Mouse (Mus musculus) cerebellum, adult 2 months (tissue): Measurements from ENCODE around the gene Rnf130. TPM values are rescaled to one million over a fixed set of nuclear protein-coding genes. Genes with fewer than 3 reads are reported as not detected.

Source experiments
- DNase-seq, 2 experiments: peaks; one replicate each; pipeline ENCODE4 v3.0.0; 2021
- H3K27ac ChIP-seq: fragments of 200-500 bp; 2 replicates; pipeline ENCODE4 v1.5.1; 2012; ENCODE audit warnings: low read length, control low read depth, inconsistent platforms; ENCODE audit not compliant: insufficient read depth
- H3K27me3 ChIP-seq: fragments of 200-500 bp; 2 replicates; pipeline ENCODE4 v1.6.1; 2012; ENCODE audit warnings: inconsistent platforms, mild to moderate bottlenecking, low read length, moderate library complexity; ENCODE audit not compliant: control insufficient read depth, insufficient read depth
- H3K4me1 ChIP-seq: fragments of 200-500 bp; 2 replicates; pipeline ENCODE4 v1.6.1; 2011; ENCODE audit warnings: low read length; ENCODE audit not compliant: control insufficient read depth, insufficient read depth
- H3K4me3 ChIP-seq: fragments of 200-500 bp; replicated peaks from 2 replicates; pipeline ENCODE3; 2011; ENCODE audit warnings: mild to moderate bottlenecking, low read depth, low read length, control low read depth; ENCODE audit not compliant: insufficient read depth
- CTCF ChIP-seq: fragments of 200-500 bp; IDR thresholded peaks from 2 replicates; pipeline ENCODE4 v1.5.1; 2011; ENCODE audit warnings: low read depth, mild to moderate bottlenecking, control low read depth, low read length, moderate library complexity, borderline replicate concordance; ENCODE audit not compliant: insufficient read depth
- POLR2A ChIP-seq: fragments of 200-500 bp; IDR thresholded peaks from 2 replicates; pipeline ENCODE4 v1.6.1; 2011; ENCODE audit warnings: low read length, control low read depth, borderline replicate concordance; ENCODE audit not compliant: insufficient read depth
- WGBS: fragments of 180-500 bp; shearing (Covaris S2); methylation state at CpG from one replicate; pipeline ENCODE4 v1.1.7; 2018; 5-methylcytosine and 5-hydroxymethylcytosine counted together
- polyA plus RNA-seq: library from polyadenylated mRNA; depleted of rRNA; stranded (reverse); fragments of >200 nt; gene quantifications from 2 replicates; pipeline ENCODE4 v1.2.3, GENCODE M21; 2012

Gene Rnf130
- polyA plus RNA-seq, 1 experiment: 76.6 TPM

DNA sequence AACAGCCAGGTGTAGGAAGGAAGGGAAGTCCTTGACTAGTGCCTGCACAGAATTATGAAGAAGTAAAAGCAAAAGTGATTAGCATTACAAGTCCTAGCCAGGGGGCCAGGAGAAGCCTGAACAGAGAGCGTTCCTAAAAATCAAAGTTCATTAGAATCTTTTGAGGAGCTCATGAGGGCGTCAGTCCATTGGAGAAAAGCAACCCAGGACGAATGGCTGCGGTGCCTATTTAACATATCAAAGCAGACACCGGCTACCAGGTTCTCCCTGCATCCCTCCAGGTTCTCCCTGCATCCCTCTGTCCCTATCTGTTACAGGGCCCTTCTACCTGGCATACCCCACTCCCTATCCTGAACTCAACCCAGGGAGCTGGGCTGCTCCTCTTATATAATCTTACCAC, 16.9 kb upstream of the Rnf130 start:
- Histone ChIP-seq H3K4me3 (no peak overlapping the region), H3K27ac (no peak overlapping the region), H3K27me3 (no peaks in the 10 kb centered on the region), H3K4me1 (no peaks in the 10 kb centered on the region)
- 64% methylated on average over 5 of the region's 5 CpGs for WGBS
- no peak for DNase-seq
- no peak for TF ChIP-seq POLR2A
- no peak for TF ChIP-seq CTCF

DNA sequence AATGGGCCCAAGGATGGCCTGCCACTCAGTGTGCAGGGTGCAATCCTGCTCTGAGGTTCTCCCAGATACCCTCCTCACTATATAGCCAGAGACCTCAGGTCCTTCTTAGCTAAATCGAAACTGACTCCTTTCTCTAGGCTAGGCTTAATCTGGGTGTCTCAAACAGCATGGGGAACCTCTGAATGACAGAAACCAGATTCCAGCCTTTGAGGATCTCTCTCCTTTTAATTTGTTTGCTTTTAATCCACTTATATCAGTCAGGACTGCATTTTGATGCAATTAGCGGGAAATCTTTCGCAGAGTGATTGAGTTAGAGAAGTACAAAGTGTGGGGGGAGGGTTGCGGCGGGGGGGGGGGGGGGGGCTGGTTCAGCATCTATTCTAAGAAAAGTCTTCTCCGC, 12.1 kb upstream of the Rnf130 start:
- DNase-seq: no peak
- H3K27me3 ChIP-seq: no peaks in the 10 kb centered on the region
- H3K4me1 ChIP-seq: no peaks in the 10 kb centered on the region
- H3K27ac ChIP-seq: no peak overlapping the region
- no peak overlapping the region for H3K4me3 ChIP-seq
- 84% methylated on average over 6 of the region's 6 CpGs for WGBS
- TF ChIP-seq CTCF: no peak
- no peak for TF ChIP-seq POLR2A

DNA sequence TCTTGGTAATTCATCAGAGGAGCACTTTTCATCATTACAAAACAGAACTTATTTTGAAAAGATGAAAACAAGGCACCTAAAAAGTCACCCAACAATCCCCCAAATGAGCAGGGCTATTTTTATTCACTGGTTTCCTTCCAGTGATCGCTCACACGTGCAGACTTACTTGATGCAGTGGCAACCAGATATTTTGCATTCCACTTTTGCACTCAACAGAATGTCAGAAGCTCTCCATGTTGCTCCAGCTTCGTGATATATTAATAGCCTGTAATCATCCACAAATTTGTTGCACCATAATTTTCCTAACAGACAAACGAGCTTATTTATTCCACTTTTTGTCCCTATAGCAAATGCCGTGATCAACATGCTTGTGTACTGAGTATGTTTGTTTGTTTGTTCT, 8.6 kb upstream of the Rnf130 start:
- 77% methylated on average over 5 of the region's 5 CpGs for WGBS
- Histone ChIP-seq H3K4me3 (no peak overlapping the region), H3K27ac (no peak overlapping the region), H3K4me1 (no peaks in the 10 kb centered on the region), H3K27me3 (no peaks in the 10 kb centered on the region)
- TF ChIP-seq POLR2A: no peak
- TF ChIP-seq CTCF: no peak
- no peak for DNase-seq

DNA sequence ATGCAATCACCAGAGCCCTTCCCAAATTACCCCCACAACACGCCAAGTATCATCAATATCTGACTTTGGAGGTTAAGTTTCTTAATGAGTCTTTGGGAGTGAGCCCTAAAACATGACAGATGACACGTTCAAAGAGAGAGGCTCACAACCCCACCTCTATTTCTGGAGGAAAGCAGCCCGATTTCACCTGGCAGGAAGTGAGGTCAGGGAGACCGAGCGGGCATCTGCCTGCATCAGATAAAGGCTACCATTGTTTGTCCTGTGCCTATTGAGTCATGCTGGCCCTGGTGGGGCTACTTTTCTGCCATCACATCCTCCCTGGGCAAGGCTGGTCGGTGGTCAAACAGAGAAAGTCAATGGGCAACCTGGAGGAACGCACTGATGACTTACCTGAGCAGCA, 7.6 kb upstream of the Rnf130 start:
- WGBS: 91% methylated on average over 7 of the region's 7 CpGs
- no peak for TF ChIP-seq CTCF
- no peak for TF ChIP-seq POLR2A
- Histone ChIP-seq H3K4me1 (no peaks in the 10 kb centered on the region), H3K4me3 (no peak overlapping the region), H3K27ac (no peak overlapping the region), H3K27me3 (no peaks in the 10 kb centered on the region)
- DNase-seq: no peak

DNA sequence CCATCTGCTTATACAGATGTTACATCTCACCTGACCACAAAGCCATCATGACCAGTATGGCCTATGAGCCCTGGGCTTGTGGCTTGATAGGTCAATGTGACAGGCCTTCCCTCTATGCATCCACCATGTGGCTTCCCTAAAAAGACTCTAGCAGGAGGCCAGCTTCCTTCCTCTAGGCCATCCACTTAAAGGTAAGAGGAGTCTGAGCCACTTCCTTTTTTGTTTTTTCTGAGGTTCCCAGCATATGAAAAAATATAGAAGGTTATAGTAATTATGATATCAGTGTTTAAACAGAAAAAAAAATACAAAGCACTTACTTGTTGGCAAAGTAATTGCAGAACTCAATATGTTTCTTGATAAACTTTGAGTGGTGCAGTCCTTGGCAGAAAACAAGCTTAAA, 6.3 kb upstream of the Rnf130 start:
- no peak overlapping the region for H3K27ac ChIP-seq
- no peak overlapping the region for H3K4me3 ChIP-seq
- H3K4me1 ChIP-seq: no peaks in the 10 kb centered on the region
- H3K27me3 ChIP-seq: no peaks in the 10 kb centered on the region
- DNase-seq: no peak
- no peak for TF ChIP-seq POLR2A
- no peak for TF ChIP-seq CTCF

DNA sequence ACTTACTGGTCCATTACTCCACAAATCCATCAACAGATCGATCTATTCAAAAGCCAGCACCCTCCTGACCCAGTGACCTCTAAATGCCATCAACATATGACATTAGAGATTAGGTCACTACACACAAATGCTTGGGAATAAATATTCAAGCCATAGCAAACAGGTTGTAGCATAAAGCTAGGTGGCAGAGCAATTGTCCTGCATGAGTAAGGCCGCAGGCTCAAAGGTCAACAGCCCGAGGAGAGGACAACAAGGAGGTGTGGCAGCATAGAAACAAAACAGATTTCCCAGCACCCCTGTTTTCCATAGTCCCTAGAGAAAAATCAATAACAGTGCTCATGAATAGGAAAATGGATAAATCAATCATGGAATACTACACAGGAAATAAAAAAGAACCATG, 3.1 kb upstream of the Rnf130 start:
- Histone ChIP-seq H3K27ac (no peak overlapping the region), H3K4me3 (no peak overlapping the region), H3K27me3 (no peaks in the 10 kb centered on the region), H3K4me1 (no peaks in the 10 kb centered on the region)
- WGBS: 74% methylated on average over 3 of the region's 3 CpGs
- TF ChIP-seq POLR2A (no peak), CTCF (no peak)
- DNase-seq: no peak

DNA sequence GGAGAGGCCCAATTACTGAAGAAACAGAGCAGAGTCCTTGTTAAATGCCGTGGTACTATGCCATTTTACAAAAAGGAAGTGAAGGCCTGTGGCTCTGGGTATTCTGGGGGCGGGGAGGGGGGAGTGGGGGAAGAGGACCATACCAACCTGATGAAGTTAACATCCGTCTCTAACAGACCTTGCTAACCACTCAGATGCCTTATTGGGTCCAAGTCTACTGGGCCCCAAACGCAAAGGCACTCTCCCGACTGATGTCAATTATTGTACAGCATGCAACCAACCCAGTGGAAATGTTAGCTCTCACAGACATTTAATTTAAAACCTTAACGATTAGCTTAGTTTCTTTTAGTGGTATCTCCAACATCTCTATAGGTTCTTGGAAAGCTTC, 707 bp upstream of the Rnf130 start:
- 30% methylated on average over 6 of the region's 6 CpGs for WGBS
- Histone ChIP-seq H3K27ac (no peak overlapping the region), H3K27me3 (no peaks in the 10 kb centered on the region), H3K4me1 (peaks cover 3% of the 10 kb centered on the region; the same call in 1 of the 2 replicates), H3K4me3 (peak overlapping the region; percentile 92)
- TF ChIP-seq POLR2A: no peak
- TF ChIP-seq CTCF: no peak
- no peak for DNase-seq

DNA sequence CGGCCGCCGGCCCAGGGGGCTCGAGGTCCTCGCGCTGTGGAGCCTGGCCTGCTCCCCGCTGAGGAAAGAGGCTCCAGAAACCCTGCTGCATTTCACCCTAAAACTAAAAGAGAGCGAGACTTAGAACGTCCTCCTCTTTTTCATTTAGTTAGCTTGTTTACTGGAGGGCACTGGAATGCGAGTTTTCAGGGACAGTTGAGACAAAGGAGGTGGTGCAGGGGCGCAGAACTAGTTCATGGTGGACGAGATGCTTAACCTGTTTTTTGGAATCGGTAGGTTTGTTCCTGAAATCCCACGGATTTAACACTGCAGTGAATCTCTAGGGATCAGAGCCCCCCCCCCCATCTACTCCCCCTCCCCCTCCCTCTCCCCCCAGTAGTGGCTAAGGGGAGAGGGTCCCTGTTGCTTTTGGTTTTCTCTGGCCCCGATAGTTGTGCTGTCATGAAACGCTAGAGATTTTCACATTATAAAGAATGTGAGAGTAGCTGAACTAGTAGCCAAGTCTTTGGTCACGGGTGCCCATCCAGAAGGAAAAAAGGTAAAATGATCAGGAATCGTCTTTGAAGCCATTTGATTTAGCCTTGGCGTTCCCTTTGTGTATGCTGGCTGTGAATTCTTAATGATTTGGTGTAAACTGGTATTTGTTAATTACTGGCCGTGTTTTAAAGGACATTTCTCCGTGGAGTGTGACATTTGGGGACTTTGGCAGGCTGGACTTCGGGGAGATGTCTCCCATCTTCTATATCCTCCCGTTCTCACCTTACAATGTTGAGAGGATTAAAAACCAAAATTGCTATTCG, 775 bp downstream of the Rnf130 start:
- under 1% methylated on average over 24 of the region's 24 CpGs for WGBS

More for the DNA sequence above, 775 bp downstream of the Rnf130 start:
- Histone ChIP-seq H3K27me3 (no peaks in the 10 kb centered on the region), H3K4me3 (peak overlapping the region; percentile 71), H3K4me1 (peaks cover 3% of the 10 kb centered on the region; the same call in 1 of the 2 replicates), H3K27ac (peak overlapping the region; percentile 95)
- TF ChIP-seq CTCF (no peak), POLR2A (no peak)
- peak in 1 of 2 experiments; percentile 33 for DNase-seq
